Mouse (Mus musculus) adrenal gland, adult (tissue): ENCODE data around the gene Sox13.
A peak's percentile ranks its signal among the peaks of the same experiment; 100 is the strongest.

ENCODE experiments used
- DNase-seq, 2 experiments: peaks; one replicate each; pipeline ENCODE4 v3.0.0; 2022 to 2023; ENCODE audit warnings: low spot score in 1 of 2; ENCODE audit not compliant: inconsistent age in 2 of 2

Gene Sox13

DNA sequence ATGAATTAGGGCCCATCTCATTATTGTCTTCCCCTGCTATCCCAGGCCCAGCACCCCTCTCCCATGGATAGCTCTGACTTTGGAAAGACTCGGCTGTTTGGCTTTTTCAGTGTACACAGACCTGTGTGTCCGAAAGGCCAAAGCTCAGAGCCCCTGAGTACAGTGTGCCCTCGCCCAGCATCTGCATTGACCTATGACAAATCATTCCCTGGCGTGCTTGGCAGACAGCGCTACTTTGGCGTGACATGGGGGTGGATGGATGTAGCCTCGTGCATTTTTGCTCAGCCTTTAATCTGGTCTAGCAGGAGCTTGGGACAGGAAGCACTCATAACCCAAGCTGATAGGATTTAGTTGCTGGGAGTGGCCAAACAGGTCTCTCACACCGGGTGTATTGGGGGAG, 52.1 kb downstream of the Sox13 start:
- peak; percentile 83 to 85 for DNase-seq

DNA sequence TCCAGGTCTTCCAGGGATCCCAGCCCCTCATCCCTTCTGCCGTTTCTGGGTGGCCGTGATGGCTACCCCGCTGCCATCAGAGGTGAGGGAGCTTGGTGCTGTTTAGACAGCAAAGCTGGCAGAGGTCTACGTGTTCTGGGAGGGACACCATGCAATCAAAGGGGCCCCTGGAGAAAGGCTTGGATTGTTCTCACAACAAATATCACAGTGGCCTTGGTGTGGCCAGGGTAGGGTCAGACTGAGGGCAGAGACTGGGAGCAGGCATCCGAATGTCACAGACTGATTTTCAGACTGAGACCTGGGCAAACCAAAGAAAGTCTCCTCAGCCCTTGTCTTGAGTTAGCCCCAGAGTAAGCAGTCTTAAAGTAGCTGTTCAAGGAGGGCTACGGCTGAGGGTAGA, 52.7 kb downstream of the Sox13 start:
- DNase-seq: peak; percentile 69 to 70

DNA sequence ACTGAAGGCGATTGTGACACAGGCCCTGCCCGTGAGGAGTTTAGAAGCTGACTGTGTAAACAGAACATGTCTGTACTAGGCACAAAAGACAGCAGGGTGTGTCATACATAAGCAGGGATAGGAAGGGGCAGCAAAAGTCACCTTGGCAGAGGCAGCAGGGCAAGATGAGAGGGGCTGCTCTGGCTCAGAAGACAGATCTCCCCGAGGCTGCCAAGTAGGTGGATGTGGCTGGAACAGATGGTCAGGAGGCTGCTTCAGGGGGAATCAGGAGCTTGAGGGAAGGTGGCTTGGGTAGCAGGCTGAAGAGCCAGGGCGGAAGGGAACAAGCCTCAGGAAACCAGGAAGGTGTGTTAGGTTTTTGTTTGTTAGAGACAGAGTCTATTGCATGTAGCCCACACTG, 53.8 kb downstream of the Sox13 start:
- no peak for DNase-seq

DNA sequence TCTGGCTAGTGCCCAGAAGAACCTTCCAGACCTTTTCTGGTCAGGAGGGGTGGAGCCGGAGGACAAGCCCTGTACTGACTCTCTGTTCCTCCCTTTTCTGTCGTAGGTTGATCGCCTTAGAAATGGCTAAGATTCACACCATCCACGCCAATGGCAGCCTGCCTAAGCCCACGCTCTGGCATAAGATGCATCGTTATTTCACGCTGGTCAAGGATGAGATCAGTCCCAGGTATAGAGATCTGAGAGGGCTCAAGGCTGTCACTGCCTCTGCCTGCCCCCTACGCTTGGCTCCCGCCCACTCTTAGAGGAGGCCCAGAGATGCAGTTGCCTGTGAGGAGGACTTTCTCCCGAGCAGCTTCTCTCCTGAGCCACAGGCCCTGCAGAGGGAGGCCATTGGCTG, 55.5 kb downstream of the Sox13 start:
- peak; percentile 54 to 71 for DNase-seq

DNA sequence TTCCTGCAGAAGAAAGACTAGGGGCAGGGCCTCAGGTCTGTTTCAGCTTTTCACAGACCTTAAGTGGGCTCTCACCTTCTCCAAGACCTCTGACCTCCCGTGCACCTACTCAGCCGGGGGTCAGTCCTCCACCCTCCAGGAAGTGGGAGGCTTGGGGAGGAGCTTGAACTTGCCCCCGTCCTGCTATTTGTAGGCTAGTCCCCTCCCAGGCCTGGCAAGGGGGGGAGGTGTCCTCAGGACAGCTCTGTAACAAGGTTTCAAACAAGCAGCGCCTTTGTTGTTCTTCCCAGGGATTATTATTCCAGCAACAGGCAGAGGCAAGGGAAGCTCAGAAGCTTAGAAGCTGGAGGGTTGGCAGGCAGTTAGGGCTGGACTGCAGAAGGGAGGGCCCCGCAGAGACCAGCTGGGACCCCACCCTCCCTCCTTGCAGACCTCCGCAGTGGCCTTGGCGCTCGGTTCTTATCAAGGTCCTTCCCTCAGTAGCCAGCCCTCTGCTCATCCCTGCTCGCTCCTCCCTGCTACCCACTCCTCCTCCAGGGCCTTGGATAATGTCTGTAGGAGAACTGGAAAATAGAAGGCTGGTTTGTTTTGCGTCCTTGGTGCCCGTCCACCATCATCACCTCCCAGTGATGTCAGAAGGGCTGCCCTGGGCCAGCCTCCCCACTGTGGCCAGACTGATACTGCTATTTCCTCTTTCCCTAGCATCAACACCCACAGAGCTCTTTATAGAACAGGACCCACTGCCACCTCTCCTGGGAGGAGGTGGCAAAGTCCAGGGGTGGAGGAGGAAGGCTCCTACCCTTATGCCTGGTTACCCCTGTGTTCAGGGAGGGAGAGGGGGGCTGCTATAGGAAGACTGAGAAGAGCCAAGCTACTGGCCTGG, 56.3 kb downstream of the Sox13 start:
- peak; percentile 81 for DNase-seq

DNA sequence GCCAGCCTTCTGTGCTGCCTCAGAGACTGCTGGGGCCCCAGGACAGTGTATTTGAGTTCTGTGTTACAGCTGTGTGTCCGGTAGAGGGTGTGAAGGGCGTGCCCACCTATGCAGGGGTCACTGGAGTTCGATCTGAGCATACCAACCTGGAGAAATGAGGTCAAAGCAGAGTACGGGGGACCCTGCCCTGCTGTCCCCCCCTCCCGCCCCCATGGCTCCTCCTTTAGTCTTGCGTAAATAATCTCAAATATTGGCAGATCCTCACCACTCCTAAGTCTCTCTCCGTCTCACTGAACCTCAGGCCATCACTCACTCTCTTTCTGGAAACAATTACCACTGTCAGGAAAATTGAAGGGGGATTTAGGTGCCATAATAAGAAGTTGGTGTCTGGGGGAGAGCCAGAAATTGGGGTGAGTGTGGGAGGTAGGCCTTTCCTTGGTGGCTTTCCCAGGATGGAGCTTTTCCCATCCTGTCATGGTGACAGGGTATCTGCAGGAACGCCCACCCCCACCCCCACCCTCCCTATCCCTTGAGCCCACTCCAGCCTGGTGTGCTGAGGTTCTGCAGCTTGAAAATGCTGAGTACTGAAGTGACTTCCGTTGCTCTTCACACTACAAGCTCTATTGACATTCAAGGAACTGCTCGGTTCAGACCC, 57.1 kb downstream of the Sox13 start:
- no peak for DNase-seq

DNA sequence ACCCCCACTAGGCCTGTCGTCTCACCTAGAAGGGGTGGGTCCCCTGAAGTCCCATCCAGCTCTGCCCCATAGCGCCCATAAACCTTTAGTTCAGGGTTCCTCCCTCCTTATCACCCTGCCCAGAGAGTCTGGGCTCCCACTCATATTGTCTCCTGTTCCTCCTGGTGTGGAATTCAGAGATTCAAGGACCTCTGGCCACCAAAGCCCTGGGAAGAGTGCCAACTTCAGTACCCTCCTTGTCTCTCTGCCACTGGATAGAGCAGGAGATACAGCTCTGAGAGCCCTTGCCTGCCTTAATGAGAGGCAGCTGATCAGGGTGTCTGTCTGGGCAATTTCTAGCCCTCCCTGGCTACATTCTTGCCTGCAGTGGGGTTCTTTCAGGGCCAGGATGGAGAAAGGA, 59.3 kb downstream of the Sox13 start:
- peak; percentile 54 to 67 for DNase-seq

DNA sequence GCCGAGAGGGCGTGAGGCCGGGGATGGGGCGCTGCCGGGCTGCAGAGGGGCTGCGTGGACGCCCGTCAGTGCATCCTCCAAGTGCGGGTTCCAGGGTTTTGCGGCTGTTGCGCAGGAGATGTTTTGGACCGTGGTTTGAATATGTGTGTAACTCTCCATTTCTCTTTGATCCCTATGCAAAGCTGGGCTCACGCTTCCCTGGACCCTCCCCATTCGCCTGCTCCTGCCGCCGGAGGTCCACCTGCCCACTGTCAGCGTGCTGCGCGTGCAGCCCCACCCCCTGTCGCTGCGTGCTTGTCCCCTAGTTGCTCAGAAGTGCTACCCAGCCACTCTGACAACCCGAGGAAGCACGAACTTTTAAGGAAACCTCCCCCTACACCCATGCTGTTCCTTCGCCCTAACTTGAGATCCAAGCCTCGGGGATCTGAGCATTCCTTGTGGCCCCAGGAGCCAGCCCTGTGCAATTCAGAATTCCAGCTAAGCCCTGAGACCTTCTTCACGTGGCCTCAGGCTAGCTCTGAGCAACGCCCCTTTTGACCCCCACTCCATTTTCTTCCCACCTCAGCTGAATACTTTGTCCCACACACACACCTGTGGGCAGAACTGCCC, 60.1 kb downstream of the Sox13 start:
- peak in 1 of 2 experiments; percentile 53 for DNase-seq

DNA sequence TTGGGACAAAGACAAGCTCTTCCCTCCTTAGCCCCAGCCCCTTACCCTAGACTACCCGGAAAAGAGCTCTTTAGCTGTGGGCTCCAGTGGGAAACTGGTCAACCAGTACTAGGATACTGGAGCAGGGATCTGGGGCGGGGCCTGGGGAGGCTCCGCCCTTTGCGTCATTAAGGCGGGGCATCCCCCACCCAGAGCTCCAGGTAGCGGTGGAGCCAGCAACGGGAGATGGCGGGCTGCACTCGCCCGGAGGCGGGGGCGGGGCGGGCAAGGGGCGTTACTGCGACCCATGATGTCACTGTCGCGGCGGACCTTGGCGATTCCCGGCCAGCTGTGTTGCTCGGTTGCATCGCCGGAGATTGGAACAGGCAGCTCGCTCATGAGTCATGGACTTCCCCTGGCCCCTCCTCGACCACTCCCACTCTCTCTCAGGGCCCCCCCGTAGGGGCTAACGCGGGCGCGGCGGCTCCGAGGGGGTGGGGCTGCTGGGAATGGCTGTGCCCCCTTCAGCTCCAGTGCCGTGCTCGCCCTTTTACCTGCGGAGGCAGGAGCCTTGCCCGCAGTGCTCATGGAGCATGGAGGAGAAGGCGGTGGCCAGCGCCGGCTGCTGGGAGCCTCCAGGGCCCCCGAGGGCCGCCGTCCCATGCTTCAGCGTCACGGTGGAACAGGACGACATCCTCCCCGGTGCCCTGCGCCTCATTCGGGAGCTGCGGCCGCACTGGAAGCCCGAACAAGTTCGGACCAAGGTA, 60.7 kb downstream of the Sox13 start, which contains the start of gene Etnk2:
Etnk2 (plus strand) TSS at position 297 of the 746 bp plus-strand sequence.
- DNase-seq: peak; percentile 96

DNA sequence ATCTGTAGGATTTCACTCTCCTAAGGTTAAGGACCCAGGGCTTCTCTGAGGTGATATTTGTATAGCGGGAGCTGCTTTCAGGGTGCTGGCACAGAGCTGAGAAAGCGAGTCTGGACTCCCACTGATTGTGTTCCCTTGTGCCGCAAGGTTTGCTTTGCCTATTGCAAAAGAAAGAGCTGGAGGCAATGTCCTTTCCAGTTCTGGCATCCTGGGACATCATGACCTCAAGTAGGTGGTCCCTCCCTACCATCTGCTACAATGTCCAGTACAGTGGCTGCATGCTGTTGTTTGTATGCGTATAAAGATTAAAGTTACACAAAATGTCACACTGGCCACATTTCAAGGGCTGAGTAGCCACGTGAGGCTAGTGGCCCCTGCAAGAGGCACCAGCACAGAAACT, 62.1 kb downstream of the Sox13 start:
- no peak for DNase-seq

DNA sequence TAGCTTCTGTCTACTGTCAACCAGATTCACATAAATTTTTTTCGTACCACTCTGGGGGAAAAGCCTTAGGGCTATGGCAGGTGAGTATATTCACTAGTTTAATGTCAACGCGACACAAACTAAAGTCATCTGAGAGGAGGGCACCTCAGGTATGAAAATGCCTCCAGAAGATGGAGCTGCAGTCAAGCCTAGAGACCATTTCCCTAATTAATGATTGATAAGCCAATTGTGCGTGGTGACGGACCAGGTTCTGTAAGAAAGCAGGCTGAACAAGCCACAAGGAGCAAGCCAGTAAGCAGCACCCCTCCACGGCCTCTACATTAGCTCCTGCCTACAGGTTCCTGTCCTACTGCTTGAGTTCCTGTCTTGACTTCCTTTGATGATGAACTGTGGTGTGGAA, 63.2 kb downstream of the Sox13 start:
- DNase-seq: no peak

DNA sequence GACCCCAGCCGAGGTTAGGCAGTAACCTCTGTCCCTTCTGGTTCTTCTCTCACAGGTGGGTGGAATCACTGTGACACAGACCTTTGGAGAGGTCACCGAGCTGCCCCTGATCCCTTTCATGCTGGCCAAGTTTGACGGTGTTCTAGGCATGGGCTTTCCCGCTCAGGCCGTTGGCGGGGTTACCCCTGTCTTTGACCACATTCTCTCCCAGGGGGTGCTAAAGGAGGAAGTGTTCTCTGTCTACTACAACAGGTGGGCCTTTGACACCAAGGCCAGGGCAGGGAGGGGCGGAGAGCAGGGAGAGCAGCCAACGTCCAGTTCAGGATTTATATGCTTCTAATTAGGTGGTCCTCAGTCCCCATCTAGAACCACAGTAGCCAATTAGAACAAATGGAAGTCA, 67.8 kb downstream of the Sox13 start:
- no peak for DNase-seq

DNA sequence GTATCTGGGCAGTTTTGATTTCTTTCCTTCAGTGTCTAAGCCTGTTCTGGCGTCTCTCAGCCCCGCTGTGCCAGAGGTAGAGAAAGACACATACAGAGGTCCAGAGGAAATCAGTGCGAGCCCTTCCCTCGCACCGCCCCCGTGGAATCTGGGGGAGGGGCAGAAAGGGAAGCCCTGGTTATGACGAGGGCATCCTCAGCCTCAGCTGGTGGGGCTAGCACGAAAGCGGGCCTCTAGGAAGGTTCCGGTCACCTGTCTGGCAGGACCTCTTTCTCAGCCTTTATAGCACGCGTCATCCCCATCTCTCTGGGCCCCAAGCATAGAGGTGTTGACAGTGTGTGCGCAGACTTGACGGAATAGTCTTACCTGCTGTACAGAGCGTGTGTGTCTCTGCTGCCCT, 68.3 kb downstream of the Sox13 start:
- no peak for DNase-seq

DNA sequence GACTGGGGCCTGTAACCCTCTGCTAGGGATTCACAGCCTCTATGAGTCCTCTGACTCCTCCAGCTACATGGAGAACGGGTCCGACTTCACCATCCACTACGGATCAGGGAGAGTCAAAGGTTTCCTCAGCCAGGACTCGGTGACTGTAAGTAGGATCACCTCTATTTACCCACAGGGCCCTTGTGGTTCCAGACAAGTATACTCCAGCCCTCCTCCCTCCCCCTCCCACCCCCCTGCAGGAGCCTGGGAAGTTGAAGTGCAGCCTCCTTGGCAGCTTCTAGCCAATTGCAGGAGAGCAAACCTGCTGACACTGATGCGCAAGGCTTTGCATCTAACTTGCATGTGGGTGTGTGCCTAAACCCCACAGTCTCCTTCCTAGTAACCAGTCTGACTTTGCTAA, 68.7 kb downstream of the Sox13 start:
- DNase-seq: no peak

DNA sequence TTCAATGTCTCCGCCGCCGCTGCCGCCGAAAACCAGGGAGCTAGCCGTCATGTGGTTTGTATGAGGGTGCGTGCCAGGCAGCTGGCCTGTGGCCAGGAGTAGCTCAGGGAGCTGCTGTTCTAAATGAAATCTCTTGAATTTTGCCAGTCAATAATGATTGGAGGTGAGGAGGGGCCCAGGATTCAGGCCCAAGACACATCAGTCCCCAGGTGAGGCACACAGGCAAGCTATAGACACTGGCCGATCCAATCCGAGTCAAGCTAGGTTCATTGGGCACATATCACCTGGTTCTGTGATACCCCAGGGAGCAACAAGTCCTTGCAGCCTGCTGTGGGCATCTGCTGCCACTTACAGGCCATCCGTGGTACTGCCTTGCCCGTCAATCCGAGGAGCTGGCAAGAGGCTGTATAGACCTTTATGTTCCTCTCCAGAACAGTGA, 70.8 kb downstream of the Sox13 start:
- peak; percentile 89 to 96 for DNase-seq

DNA sequence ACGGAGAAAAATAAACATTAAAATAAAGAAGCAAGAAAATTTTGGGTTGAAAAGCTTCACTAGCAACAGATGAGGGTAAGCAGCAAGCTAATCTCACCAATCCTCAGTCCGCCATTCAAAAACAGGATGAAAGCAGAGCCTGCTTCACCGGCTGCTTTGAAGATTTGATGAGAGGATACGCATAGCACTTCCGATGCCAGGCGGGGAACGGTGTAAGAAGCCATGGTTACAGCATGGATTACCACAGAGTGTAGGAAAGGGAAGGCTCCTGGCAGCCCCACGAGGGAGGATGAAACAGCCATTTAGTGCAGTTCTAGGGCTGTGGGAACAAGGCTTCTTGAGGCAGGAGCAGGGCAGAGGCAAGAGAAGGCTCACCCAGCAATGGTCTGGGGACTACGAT, 72.4 kb downstream of the Sox13 start:
- DNase-seq: no peak

DNA sequence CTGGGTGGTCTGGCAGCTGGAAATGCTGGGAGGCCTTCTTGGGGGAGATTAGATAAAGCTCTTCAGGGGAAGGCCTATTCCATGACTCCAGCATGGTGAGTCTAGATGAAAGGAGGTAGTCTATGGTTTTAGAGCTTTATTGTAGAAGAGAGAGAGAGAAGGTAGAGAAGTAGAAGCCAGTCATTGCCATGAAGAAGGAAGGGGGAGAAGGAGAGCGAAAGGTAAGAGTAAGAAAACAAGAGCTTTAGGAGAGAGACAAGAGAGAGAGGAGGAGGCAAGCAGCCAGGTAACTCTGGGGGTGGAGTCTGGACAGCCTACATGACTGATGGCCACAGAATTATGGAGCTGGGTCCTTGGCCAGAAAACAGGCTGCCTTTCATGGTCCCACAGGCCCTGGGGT, 74.0 kb downstream of the Sox13 start, which contains the start of gene Ren1:
Ren1 (plus strand) TSS at position 301 of the 400 bp plus-strand sequence.
- DNase-seq: no peak

DNA sequence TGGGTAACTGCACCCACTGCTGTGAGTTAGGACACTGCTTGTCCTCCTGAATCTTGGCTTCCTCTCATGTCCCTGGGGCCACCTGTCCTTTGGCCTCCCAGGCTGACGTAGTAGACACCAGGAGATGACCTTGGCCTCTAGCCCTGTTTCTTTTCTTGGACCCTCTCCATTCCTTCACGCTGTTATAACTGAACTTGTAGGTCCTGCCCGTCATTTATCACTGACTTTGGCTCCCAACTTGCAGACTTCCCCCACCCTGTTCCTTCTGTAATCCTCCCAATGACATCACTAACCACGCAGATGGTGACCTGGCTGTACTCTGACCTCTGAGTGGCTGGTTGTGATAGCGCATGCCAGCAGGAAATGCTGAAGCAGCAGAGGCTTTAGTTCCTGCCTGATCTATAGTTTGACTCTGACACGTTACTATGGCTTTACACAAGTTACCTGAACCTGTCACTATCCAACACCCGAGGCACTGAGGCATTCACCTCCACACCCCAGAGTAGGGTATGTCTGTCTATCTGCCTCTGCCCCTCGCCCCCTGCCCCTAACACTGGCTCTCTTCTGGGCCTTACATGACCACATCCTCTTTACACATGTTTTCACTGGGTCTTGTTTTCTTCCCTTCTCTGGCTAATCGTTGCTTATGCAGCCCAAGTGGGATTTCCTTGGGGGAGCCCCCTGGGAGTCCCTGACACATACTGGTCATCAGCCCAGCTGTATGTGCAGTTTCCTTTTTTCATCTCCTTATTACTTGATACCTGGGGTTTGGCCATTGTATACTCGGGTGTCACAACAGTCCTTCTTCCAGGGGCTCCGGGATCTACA, 76.3 kb downstream of the Sox13 start:
- DNase-seq: peak; percentile 80 to 89

DNA sequence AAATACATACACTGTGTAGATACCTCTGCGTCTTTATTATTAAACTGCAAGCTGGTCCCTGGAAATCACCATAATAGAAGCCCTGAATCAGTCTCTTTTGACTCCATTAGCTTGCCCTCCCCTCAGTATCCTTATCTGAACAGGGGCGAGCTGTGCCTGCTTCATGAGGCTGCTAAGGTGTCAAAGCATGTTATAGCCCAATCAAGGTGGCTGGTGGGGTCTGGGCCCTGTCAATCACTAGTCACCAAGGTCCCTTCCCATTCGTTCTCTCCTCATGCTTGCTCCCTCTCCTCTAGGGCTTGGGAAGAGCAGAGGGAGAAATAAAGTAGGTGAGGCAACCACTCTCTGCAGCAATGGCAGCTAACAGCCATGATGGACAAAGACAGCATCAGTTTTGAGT, 77.0 kb downstream of the Sox13 start:
- no peak for DNase-seq

DNA sequence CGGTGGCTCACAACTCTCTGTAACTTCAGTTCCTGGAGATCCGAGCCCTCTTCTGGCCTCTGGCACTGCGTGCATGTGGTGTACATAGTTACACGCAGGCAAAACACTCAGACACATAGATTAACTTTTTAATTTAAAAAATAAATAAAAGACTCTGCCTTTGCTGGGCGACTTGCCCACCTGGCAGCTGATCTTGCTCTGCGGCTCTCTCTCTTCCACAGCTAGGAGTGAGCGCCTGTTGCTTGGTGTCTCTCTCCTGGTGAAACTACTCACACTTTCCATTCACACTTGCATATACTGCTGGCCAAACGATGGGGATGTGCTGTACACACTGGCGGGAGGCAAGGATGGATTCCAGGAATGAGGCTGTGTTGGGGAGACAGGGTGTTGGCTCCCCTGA, 77.6 kb downstream of the Sox13 start:
- DNase-seq: no peak
